Mouse (Mus musculus) ES-Bruce4 (cell line): ENCODE data around the gene Mybpc2.

Experiments used
- CTCF ChIP-seq: IDR thresholded peaks from one replicate; pipeline ENCODE4 v1.8.1; 2011; ENCODE audit warnings: low read depth, low read length
- EP300 ChIP-seq: IDR thresholded peaks from 2 replicates; pipeline ENCODE4 v1.6.1; 2011; ENCODE audit warnings: low read depth, low read length; ENCODE audit not compliant: insufficient read depth
- POLR2A ChIP-seq: IDR thresholded peaks from one replicate; pipeline ENCODE4 v1.8.1; 2011; ENCODE audit warnings: low read length; ENCODE audit not compliant: insufficient read depth

DNA sequence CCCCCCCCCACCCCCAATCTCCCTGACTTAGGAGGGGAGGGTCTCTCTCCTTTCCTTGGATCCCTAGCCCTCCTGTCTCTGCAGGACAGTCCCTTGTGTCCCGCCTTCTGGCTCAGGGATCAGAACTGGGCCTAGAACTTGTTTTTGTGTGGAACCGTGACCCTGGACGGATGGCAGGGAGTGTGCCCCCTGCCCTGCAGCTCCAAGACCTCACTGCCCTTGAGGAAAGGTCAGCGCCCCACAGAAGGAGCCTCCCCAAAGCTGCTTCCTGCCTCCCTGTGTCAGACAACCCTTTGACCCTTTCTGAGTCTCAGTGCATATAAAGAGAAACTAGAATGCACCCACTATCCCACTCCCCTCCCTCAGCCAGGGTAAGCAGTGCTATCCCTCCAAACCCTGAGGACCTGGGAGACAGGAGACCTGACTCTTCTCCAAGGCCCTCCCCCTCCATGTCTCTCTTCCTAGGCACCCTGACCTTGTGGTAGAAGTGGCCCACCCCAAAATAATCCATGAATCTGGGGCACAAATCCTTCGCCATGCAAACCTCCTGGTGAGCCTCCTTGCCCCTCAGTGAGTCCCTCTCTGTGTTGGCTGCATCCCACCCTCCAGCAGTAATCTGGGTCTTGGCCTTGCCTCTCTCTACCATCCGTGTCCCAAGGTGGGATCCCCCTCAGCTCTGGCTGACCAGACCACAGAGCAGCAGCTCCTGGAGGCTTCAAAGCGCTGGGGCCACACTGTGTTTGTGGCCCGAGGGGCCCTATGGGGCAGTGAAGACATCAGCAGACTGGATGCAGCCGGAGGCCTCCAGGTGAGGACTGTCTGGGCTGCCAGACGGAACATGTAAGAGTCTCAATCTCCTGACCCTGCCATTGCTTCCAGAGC, 58.2 kb downstream of the Mybpc2 start:
- no peak for TF ChIP-seq POLR2A
- TF ChIP-seq CTCF, result no peak
- no peak for TF ChIP-seq EP300
